Mouse (Mus musculus) megakaryocyte, embryonic 14.5 days (primary cell): ENCODE measurements around the gene Fbxl19.

Experiments
- FLI1 ChIP-seq: IDR thresholded peaks from 2 replicates; pipeline ENCODE4 v1.6.1; 2012; ENCODE audit warnings: low read length, inconsistent platforms, mixed read lengths
- GATA1 ChIP-seq: IDR thresholded peaks from 3 replicates; pipeline ENCODE4 v1.6.1; 2012; ENCODE audit warnings: mixed read lengths, low read length, inconsistent platforms, borderline replicate concordance

GRCm38 (mm10) chr7:127761026-127761425, 16.7 kb downstream of the Fbxl19 start:
- TF ChIP-seq GATA1 (no peak), FLI1 (no peak)
